Mouse (Mus musculus): ENCODE measurements at regions not wholly inside any gene's neighbourhood (a gene's known extent, or its start where the extent isn't known, plus 50 kb on each side); places are given as distances from the start of the nearest gene placed in this dataset.

DNA sequence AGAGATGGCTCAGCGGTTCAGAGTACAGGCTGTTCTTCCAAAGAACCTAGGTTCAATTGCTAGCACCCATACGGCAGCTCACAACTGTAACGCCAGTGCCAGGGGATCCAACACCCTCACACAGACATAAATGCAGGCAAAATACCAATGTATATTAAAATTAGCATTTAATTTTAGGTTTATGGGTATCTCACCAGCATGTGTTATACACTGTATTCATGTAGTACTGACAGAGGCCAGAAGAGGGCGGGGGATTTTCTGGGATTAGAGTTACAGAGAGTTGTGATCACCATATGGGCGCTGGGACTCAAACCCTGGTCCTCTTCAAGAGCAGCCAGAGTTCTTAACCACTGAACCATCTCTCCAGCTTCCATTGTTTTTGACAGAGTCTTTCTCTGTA is 121.8 kb upstream of the Lhx1 start:
- Histone ChIP-seq H3K36me3 (ENCODE audit: control insufficient read depth, insufficient read depth) (no peaks in the 10 kb centered on the region), H3K4me1 (replicated peaks; ENCODE audit: control insufficient read depth, insufficient read depth, low read length) (no peaks in the 10 kb centered on the region), H3K27me3 (replicated peaks; ENCODE audit: control insufficient read depth, insufficient read depth, low read length) (peaks cover 21% of the 10 kb centered on the region), H3K4me2 (replicated peaks; ENCODE audit: low read depth) (no peak overlapping the region), H3K9me3 (ENCODE audit: control insufficient read depth) (no peaks in the 10 kb centered on the region), H3K9ac (ENCODE audit: low read depth, low read length) (no peak overlapping the region), H3K27ac (ENCODE audit: low read depth, low read length) (no peak overlapping the region), H3K4me3 (ENCODE audit: low read depth, low read length) (no peak overlapping the region)
- no peak for ATAC-seq
- 0 out of 2 replicates have a peak, but pooled peaks have one; percentile 6 for TF ChIP-seq CTCF (IDR thresholded peaks at IDR 0.05; ENCODE audit: low read depth)
- WGBS: 88% methylated on average over 5 of the region's 5 CpGs

DNA sequence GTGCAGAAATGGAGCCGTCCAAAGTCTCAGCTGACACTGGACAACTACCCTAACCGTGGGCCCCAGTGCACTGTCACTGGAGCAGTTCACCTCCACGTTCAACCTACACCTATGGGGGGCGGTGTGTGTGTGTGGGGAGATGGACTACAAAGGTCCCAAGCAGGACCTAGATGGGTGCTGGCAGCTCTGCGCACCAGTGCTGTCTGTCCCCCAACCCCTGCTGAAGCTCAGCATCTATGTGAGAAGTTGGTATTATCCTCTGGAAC is 117.7 kb upstream of the Lhx1 start:
- H3K9ac ChIP-seq (ENCODE audit: low read depth, low read length): no peak overlapping the region
- H3K4me3 ChIP-seq (ENCODE audit: low read depth, low read length): no peak overlapping the region
- TF ChIP-seq CTCF (IDR thresholded peaks at IDR 0.05; ENCODE audit: low read depth): no peak
- no peak for ATAC-seq
- no peaks in the 10 kb centered on the region for H3K36me3 ChIP-seq (ENCODE audit: control insufficient read depth, insufficient read depth)
- no peaks in the 10 kb centered on the region for H3K9me3 ChIP-seq (ENCODE audit: control insufficient read depth)
- H3K27me3 ChIP-seq (replicated peaks; ENCODE audit: control insufficient read depth, insufficient read depth, low read length): peaks cover 37% of the 10 kb centered on the region
- H3K4me1 ChIP-seq (replicated peaks; ENCODE audit: control insufficient read depth, insufficient read depth, low read length): no peaks in the 10 kb centered on the region
- 42% methylated on average over 5 of the region's 5 CpGs for WGBS
- H3K4me2 ChIP-seq (replicated peaks; ENCODE audit: low read depth): no peak overlapping the region
- no peak overlapping the region for H3K27ac ChIP-seq (ENCODE audit: low read depth, low read length)

DNA sequence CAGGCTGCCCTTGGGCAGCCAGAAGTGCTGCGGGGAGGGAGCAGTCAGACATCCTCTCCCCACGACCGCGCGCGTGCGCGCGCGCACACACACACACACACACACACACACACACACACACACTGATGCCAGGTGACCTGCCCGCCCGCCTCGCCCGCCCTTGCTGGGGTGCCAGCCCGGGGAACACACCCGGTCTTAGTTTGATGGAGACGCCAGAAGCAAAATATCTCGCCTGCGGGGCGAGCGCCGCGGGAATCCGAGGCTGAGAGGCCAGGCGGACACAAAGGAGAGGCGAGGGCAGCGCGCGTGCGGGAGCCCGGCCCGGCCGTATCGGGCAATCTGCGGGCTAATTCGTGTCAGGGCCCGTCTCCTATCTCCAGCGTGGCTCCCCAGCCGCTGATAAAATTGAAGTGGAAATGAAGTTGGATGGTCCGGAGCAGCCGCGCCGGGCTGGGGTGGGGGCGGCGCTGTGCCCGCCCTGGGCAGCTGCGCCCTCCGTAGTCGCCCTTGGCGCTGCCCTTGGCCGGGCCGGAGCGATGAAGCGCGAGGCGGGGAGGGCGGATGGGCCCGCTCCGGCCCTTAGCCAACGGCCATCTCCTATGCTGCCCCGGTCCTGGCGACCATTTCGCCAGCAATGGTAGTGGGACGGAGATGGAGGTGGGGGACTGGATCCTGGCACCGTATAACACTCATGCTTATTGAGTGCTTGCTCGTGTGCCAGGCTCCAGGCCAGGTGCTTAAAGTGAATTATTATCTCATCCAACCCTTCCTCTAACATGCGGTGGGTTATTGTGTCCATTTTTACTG is 117.2 kb upstream of the Lhx1 start:
- no peak for TF ChIP-seq CTCF (IDR thresholded peaks at IDR 0.05; ENCODE audit: low read depth)
- Histone ChIP-seq H3K4me1 (replicated peaks; ENCODE audit: control insufficient read depth, insufficient read depth, low read length) (no peaks in the 10 kb centered on the region), H3K9ac (ENCODE audit: low read depth, low read length) (no peak overlapping the region), H3K9me3 (ENCODE audit: control insufficient read depth) (no peaks in the 10 kb centered on the region), H3K4me2 (replicated peaks; ENCODE audit: low read depth) (peak overlapping the region; percentile 50), H3K27me3 (replicated peaks; ENCODE audit: control insufficient read depth, insufficient read depth, low read length) (peaks cover 37% of the 10 kb centered on the region), H3K4me3 (ENCODE audit: low read depth, low read length) (peak overlapping the region; percentile 18; the same call in 1 of the 2 replicates), H3K36me3 (ENCODE audit: control insufficient read depth, insufficient read depth) (no peaks in the 10 kb centered on the region), H3K27ac (ENCODE audit: low read depth, low read length) (no peak overlapping the region)
- no peak for ATAC-seq
- WGBS: 3% methylated on average over 58 of the region's 67 CpGs

DNA sequence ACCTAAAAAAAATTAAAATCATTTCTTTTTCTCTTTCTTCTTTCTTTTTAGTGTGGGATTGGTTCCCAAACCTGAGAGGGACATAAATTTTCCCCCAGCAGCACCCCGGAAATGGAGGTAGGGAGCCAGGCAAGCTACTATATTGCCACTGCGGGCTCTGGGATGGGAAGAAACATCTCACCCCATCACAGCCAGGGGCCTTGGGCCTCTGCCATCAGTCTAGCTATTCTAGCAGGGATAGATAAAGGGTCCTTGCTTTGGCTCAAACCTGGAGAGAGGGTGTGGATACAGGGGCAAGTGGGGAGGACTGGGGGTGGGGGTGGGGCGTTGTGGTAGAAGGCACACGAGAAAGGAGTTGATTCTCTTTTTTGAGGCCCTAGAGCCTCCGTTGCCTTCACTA is 116.3 kb upstream of the Lhx1 start:
- Histone ChIP-seq H3K4me2 (replicated peaks; ENCODE audit: low read depth) (no peak overlapping the region), H3K9ac (ENCODE audit: low read depth, low read length) (no peak overlapping the region), H3K27ac (ENCODE audit: low read depth, low read length) (no peak overlapping the region), H3K9me3 (ENCODE audit: control insufficient read depth) (no peaks in the 10 kb centered on the region), H3K4me1 (replicated peaks; ENCODE audit: control insufficient read depth, insufficient read depth, low read length) (no peaks in the 10 kb centered on the region), H3K4me3 (ENCODE audit: low read depth, low read length) (no peak overlapping the region), H3K36me3 (ENCODE audit: control insufficient read depth, insufficient read depth) (no peaks in the 10 kb centered on the region), H3K27me3 (replicated peaks; ENCODE audit: control insufficient read depth, insufficient read depth, low read length) (peaks cover 37% of the 10 kb centered on the region)
- ATAC-seq: no peak
- 36% methylated on average over 5 of the region's 5 CpGs for whole genome bisulfite sequencing
- no peak for TF ChIP-seq CTCF (IDR thresholded peaks at IDR 0.05; ENCODE audit: low read depth)

DNA sequence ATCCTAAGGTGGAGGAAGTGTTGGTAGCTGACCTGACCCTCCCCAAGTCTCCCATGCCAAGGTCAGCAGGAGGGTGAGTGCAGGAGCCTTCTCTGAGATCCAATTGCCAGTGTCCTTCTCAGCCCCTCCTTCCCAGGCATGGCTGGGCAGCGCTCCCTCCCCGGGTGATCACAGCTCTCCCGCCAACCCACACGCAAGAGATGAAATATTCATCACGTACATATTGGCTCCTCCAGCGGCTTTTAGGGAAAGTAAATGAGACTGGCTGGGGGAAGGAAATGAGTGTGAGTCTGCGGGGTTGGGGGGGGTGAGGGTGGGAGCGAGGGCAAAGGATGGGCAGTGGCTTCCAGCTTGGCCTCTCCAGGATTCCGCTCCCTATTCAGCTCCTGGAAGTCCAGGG is 113.0 kb upstream of the Lhx1 start:
- Histone ChIP-seq H3K4me3 (ENCODE audit: low read depth, low read length) (no peak overlapping the region), H3K27me3 (replicated peaks; ENCODE audit: control insufficient read depth, insufficient read depth, low read length) (peaks cover 28% of the 10 kb centered on the region), H3K9ac (ENCODE audit: low read depth, low read length) (no peak overlapping the region), H3K9me3 (ENCODE audit: control insufficient read depth) (no peaks in the 10 kb centered on the region), H3K4me1 (replicated peaks; ENCODE audit: control insufficient read depth, insufficient read depth, low read length) (no peaks in the 10 kb centered on the region), H3K36me3 (ENCODE audit: control insufficient read depth, insufficient read depth) (no peaks in the 10 kb centered on the region), H3K27ac (ENCODE audit: low read depth, low read length) (no peak overlapping the region), H3K4me2 (replicated peaks; ENCODE audit: low read depth) (no peak overlapping the region)
- WGBS: 32% methylated on average over 9 of the region's 9 CpGs
- ATAC-seq: no peak
- no peak for TF ChIP-seq CTCF (IDR thresholded peaks at IDR 0.05; ENCODE audit: low read depth)

DNA sequence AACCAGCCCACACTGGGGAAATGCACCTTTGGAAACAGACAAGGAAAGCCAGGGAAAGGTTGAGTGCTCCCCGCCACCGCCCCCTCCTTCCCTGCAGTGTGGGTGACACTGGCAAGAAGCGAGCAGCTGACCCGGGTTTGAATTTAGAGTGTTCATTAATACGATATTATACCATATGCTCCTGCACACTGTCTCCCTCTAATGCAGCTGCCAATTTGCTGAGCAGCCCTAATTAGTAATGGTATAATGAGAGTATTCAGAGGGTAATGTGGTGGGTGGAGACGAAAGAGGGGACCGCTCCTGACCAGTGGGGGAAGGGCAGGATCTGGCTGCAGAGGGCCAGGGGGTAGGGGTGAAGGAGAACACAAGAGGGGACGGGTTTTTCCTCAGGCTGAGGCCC is 111.9 kb upstream of the Lhx1 start:
- no peaks in the 10 kb centered on the region for H3K9me3 ChIP-seq (ENCODE audit: control insufficient read depth)
- WGBS: 53% methylated on average over 8 of the region's 8 CpGs
- no peak overlapping the region for H3K4me2 ChIP-seq (replicated peaks; ENCODE audit: low read depth)
- no peak for TF ChIP-seq CTCF (IDR thresholded peaks at IDR 0.05; ENCODE audit: low read depth)
- H3K4me1 ChIP-seq (replicated peaks; ENCODE audit: control insufficient read depth, insufficient read depth, low read length): no peaks in the 10 kb centered on the region
- no peak for ATAC-seq
- no peaks in the 10 kb centered on the region for H3K36me3 ChIP-seq (ENCODE audit: control insufficient read depth, insufficient read depth)
- H3K4me3 ChIP-seq (ENCODE audit: low read depth, low read length): no peak overlapping the region
- no peak overlapping the region for H3K27ac ChIP-seq (ENCODE audit: low read depth, low read length)
- H3K27me3 ChIP-seq (replicated peaks; ENCODE audit: control insufficient read depth, insufficient read depth, low read length): peaks cover 18% of the 10 kb centered on the region; the same call in 1 of the 2 replicates
- no peak overlapping the region for H3K9ac ChIP-seq (ENCODE audit: low read depth, low read length)

DNA sequence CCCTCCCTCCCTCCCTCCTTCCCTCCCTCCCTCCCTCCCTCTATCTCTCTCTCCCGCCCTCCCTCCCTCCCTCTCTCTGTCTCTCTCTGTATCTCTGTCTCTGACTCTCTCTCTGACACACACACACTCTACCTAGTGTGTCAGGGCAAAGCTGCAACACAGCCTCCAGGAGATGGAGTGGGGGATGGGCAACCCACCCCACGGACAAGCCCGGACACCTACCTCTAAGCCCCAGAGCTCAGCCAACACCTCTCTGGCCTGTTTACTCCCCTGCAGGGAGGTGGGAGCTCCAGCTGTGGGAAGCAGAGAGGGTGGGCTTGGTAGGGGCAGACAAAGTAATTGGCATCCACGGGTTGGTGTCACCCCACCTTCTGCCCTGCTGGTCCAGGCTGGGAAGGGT is 109.7 kb upstream of the Lhx1 start:
- Histone ChIP-seq H3K4me1 (replicated peaks; ENCODE audit: control insufficient read depth, insufficient read depth, low read length) (no peaks in the 10 kb centered on the region), H3K4me3 (ENCODE audit: low read depth, low read length) (no peak overlapping the region), H3K4me2 (replicated peaks; ENCODE audit: low read depth) (no peak overlapping the region), H3K9ac (ENCODE audit: low read depth, low read length) (no peak overlapping the region), H3K9me3 (ENCODE audit: control insufficient read depth) (no peaks in the 10 kb centered on the region), H3K27me3 (replicated peaks; ENCODE audit: control insufficient read depth, insufficient read depth, low read length) (no peaks in the 10 kb centered on the region), H3K36me3 (ENCODE audit: control insufficient read depth, insufficient read depth) (no peaks in the 10 kb centered on the region), H3K27ac (ENCODE audit: low read depth, low read length) (no peak overlapping the region)
- TF ChIP-seq CTCF (IDR thresholded peaks at IDR 0.05; ENCODE audit: low read depth): no peak
- 28% methylated on average over 3 of the region's 4 CpGs for WGBS
- ATAC-seq: no peak

All from intestine, postnatal 0 days (tissue).